Mouse (Mus musculus): ENCODE data around the gene Ndufa10.

Ndufa10 gene

GRCm38 (mm10) chr1:92437678-92438271, 35.9 kb downstream of the Ndufa10 start:
- Histone ChIP-seq H3K9me3 (ENCODE audit: low read length) (no peaks in the 10 kb centered on the region), H3K4me3 (replicated peaks; ENCODE audit: low read length) (no peak overlapping the region)
- TF ChIP-seq CTCF (conservative IDR thresholded peaks at IDR 0.05; ENCODE audit: low read length) (no peak), POU5F1 (IDR thresholded peaks at IDR 0.05; ENCODE audit: borderline replicate concordance, low read length) (no peak), NANOG (IDR thresholded peaks at IDR 0.05; ENCODE audit: borderline replicate concordance, low read length) (no peak)

DNA sequence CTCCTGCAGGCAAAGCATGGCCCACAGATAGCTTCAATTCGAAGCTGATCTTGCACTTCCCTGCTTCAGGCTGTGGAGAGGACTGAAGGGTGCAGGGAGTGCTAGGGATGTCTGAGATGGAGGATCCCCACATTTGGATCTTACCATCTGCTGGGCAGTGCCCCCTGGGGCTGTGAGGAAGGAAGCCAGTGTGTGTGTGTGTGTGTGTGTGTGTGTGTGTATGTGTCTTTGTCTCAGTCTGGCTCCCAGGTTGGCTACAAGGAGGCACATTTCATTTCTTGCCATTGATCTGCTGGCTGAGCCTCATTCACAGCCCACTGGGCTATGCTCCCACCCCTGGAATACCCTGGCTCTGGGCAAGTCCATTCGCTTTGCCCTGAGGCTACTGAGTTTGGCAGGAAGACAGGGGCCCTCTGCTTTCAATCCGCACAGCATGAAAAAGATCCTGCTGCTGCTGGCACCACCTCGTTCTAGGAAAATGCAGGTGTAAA, 36.8 kb downstream of the Ndufa10 start:
- Histone ChIP-seq H3K36me3 (ENCODE audit: insufficient read depth, low read length) (peaks cover 38% of the 10 kb centered on the region), H3K4me3 (replicated peaks; ENCODE audit: low read length) (no peak overlapping the region), H3K27me3 (ENCODE audit: insufficient read depth, low read length) (no peaks in the 10 kb centered on the region), H3K4me1 (replicated peaks; ENCODE audit: low read depth, low read length) (peaks cover 70% of the 10 kb centered on the region), H3K9me3 (ENCODE audit: low read length) (no peaks in the 10 kb centered on the region)
- TF ChIP-seq CTCF (conservative IDR thresholded peaks at IDR 0.05; ENCODE audit: low read length), result no peak
- no peak for TF ChIP-seq POU5F1 (IDR thresholded peaks at IDR 0.05; ENCODE audit: borderline replicate concordance, low read length)
- TF ChIP-seq NANOG (IDR thresholded peaks at IDR 0.05; ENCODE audit: borderline replicate concordance, low read length), result no peak

More at GRCm38 (mm10) chr1:92437678-92438271, 35.9 kb downstream of the Ndufa10 start:
- Histone ChIP-seq H3K36me3 (ENCODE audit: insufficient read depth, low read length) (peaks cover 47% of the 10 kb centered on the region), H3K27me3 (ENCODE audit: insufficient read depth, low read length) (no peaks in the 10 kb centered on the region), H3K4me1 (replicated peaks; ENCODE audit: low read depth, low read length) (peaks cover 71% of the 10 kb centered on the region)

DNA sequence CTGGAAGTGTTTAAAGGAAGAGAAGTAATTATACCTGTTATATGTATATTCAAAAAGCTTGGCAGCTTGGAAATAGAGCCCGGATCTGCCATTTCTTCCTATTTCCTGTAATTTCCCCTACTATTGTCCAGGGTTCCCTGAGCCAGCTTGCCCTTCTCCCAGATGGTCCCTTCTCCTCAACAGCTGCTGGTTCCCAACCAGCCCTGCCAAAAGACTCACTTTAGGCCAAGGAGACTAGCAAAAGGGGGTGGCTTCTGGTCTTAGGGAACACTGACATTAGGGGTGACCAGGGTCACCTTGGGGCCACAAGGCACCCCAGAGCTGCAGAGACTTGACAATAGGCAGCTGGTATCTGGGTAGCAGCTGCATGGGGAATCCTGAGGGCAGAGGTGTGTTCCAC, 38.7 kb downstream of the Ndufa10 start:
- H3K36me3 ChIP-seq (ENCODE audit: insufficient read depth, low read length), result peaks cover 21% of the 10 kb centered on the region
- H3K9me3 ChIP-seq (ENCODE audit: low read length), result no peaks in the 10 kb centered on the region
- peaks cover 83% of the 10 kb centered on the region for H3K4me1 ChIP-seq (replicated peaks; ENCODE audit: low read depth, low read length)
- TF ChIP-seq POU5F1 (IDR thresholded peaks at IDR 0.05; ENCODE audit: borderline replicate concordance, low read length) (no peak), NANOG (IDR thresholded peaks at IDR 0.05; ENCODE audit: borderline replicate concordance, low read length) (no peak), CTCF (conservative IDR thresholded peaks at IDR 0.05; ENCODE audit: low read length) (no peak)
- H3K27me3 ChIP-seq (ENCODE audit: insufficient read depth, low read length), result no peaks in the 10 kb centered on the region
- no peak overlapping the region for H3K4me3 ChIP-seq (replicated peaks; ENCODE audit: low read length)

- TF ChIP-seq NANOG (IDR thresholded peaks at IDR 0.05; ENCODE audit: borderline replicate concordance, low read length) (no peak), CTCF (conservative IDR thresholded peaks at IDR 0.05; ENCODE audit: low read length) (no peak), POU5F1 (IDR thresholded peaks at IDR 0.05; ENCODE audit: borderline replicate concordance, low read length) (no peak)
These were observed 40.9 kb downstream of the Ndufa10 start for GRCm38 (mm10) chr1:92432791-92433190.

DNA sequence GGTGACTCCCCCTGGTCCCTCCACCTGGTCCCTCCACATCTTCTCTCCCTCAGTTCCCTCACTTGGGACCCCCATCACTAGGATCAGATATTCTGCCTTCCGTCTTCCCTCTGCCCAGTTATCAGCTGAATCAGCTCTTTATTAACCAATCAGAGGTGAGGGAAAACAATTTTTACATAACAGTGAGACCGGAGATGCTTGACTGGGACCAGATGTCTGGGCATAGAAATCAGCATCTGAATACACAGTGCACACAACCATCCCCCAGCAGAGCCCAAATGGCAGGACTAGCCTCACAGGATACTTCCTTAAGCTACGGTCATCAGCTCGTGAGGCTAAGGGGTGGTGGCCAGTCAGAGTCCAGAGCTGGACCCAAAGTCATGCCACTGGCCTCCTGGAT, 41.6 kb downstream of the Ndufa10 start:
- H3K4me1 ChIP-seq (replicated peaks; ENCODE audit: low read depth, low read length), result peaks cover 72% of the 10 kb centered on the region
- TF ChIP-seq NANOG (IDR thresholded peaks at IDR 0.05; ENCODE audit: borderline replicate concordance, low read length) (peak; percentile 74), POU5F1 (IDR thresholded peaks at IDR 0.05; ENCODE audit: borderline replicate concordance, low read length) (peak; percentile 65; the same call in 1 of the 2 replicates), CTCF (conservative IDR thresholded peaks at IDR 0.05; ENCODE audit: low read length) (no peak)
- no peaks in the 10 kb centered on the region for H3K36me3 ChIP-seq (ENCODE audit: insufficient read depth, low read length)
- H3K27me3 ChIP-seq (ENCODE audit: insufficient read depth, low read length), result no peaks in the 10 kb centered on the region
- H3K4me3 ChIP-seq (replicated peaks; ENCODE audit: low read length), result peak overlapping the region; percentile 58
- H3K9me3 ChIP-seq (ENCODE audit: low read length), result no peaks in the 10 kb centered on the region

More at GRCm38 (mm10) chr1:92432791-92433190, 40.9 kb downstream of the Ndufa10 start:
- Histone ChIP-seq H3K27me3 (ENCODE audit: insufficient read depth, low read length) (no peaks in the 10 kb centered on the region), H3K36me3 (ENCODE audit: insufficient read depth, low read length) (no peaks in the 10 kb centered on the region), H3K4me3 (replicated peaks; ENCODE audit: low read length) (peak overlapping the region; percentile 58; the same call in 1 of the 2 replicates), H3K4me1 (replicated peaks; ENCODE audit: low read depth, low read length) (peaks cover 79% of the 10 kb centered on the region), H3K9me3 (ENCODE audit: low read length) (no peaks in the 10 kb centered on the region)

- peak overlapping the region; percentile 48 for H3K4me3 ChIP-seq (replicated peaks; ENCODE audit: low read length)
- no peaks in the 10 kb centered on the region for H3K9me3 ChIP-seq (ENCODE audit: low read length)
- TF ChIP-seq NANOG (IDR thresholded peaks at IDR 0.05; ENCODE audit: borderline replicate concordance, low read length) (no peak), CTCF (conservative IDR thresholded peaks at IDR 0.05; ENCODE audit: low read length) (no peak), POU5F1 (IDR thresholded peaks at IDR 0.05; ENCODE audit: borderline replicate concordance, low read length) (no peak)
- H3K36me3 ChIP-seq (ENCODE audit: insufficient read depth, low read length), result no peaks in the 10 kb centered on the region
- no peaks in the 10 kb centered on the region for H3K27me3 ChIP-seq (ENCODE audit: insufficient read depth, low read length)
- peaks cover 69% of the 10 kb centered on the region for H3K4me1 ChIP-seq (replicated peaks; ENCODE audit: low read depth, low read length)
These were observed 42.2 kb downstream of the Ndufa10 start for GRCm38 (mm10) chr1:92431420-92431819.

DNA sequence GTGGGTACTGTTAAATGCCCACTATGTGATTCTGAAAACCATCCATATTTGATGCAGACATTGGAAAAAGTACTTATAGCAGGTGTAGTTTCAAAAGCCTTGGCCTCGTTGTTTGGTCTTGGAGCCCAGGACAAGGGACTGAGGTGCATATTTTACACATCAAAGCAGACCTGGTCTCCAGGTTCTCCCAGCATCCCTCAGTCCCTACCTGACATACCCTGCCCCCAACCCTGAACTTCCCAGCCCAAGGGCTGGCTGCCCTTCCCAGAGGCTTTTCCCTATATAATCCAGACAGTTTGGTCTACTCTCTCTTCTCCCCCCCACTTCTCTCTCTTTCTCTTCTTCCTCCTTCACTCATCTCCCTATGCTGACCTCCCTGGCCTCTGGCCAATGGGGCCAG, 42.7 kb downstream of the Ndufa10 start:
- Histone ChIP-seq H3K4me1 (replicated peaks; ENCODE audit: low read depth, low read length) (peaks cover 65% of the 10 kb centered on the region), H3K4me3 (replicated peaks; ENCODE audit: low read length) (peak overlapping the region; percentile 48; the same call in 1 of the 2 replicates), H3K36me3 (ENCODE audit: insufficient read depth, low read length) (no peaks in the 10 kb centered on the region), H3K27me3 (ENCODE audit: insufficient read depth, low read length) (no peaks in the 10 kb centered on the region), H3K9me3 (ENCODE audit: low read length) (no peaks in the 10 kb centered on the region)
- TF ChIP-seq CTCF (conservative IDR thresholded peaks at IDR 0.05; ENCODE audit: low read length), result no peak
- no peak for TF ChIP-seq POU5F1 (IDR thresholded peaks at IDR 0.05; ENCODE audit: borderline replicate concordance, low read length)
- no peak for TF ChIP-seq NANOG (IDR thresholded peaks at IDR 0.05; ENCODE audit: borderline replicate concordance, low read length)

GRCm38 (mm10) chr1:92424714-92425113, 48.9 kb downstream of the Ndufa10 start:
- H3K4me1 ChIP-seq (replicated peaks; ENCODE audit: low read depth, low read length), result peaks cover 27% of the 10 kb centered on the region
- no peak overlapping the region for H3K4me3 ChIP-seq (replicated peaks; ENCODE audit: low read length)
- H3K36me3 ChIP-seq (ENCODE audit: insufficient read depth, low read length), result no peaks in the 10 kb centered on the region
- no peaks in the 10 kb centered on the region for H3K9me3 ChIP-seq (ENCODE audit: low read length)
- TF ChIP-seq CTCF (conservative IDR thresholded peaks at IDR 0.05; ENCODE audit: low read length) (no peak), POU5F1 (IDR thresholded peaks at IDR 0.05; ENCODE audit: borderline replicate concordance, low read length) (no peak), NANOG (IDR thresholded peaks at IDR 0.05; ENCODE audit: borderline replicate concordance, low read length) (no peak)
- peaks cover 5% of the 10 kb centered on the region; the same call in 1 of the 2 replicates for H3K27me3 ChIP-seq (ENCODE audit: insufficient read depth, low read length)
